Mouse (Mus musculus) spleen, adult 12 weeks (tissue): ENCODE measurements around the gene Tmem14c.
"Not testable (repeated sequence)": the region's sequence is repeated elsewhere in the genome, so short reads cannot be mapped to it uniquely, and the experiment has no call there.

ENCODE experiments used
- DNase-seq: peaks from one replicate; pipeline ENCODE4 v3.0.0; 2022; ENCODE audit warnings: low spot score

Gene Tmem14c

GRCm38 (mm10) chr13:41015829-41016634, at the start of gene Tmem14c:
Gene Tmem14c, plus strand, starts transcription at chr13:41016292.
- DNase-seq = peak; percentile 88

GRCm38 (mm10) chr13:40967609-40968008, 48.5 kb upstream of the Tmem14c start:
- DNase-seq = no peak

GRCm38 (mm10) chr13:40968564-40968963, 47.5 kb upstream of the Tmem14c start:
- no peak for DNase-seq

- no peak for DNase-seq
Measured at GRCm38 (mm10) chr13:40969761-40970390, 46.2 kb upstream of the Tmem14c start.

GRCm38 (mm10) chr13:40971261-40971660, 44.8 kb upstream of the Tmem14c start:
- DNase-seq = no peak

- DNase-seq = no peak
Measured at GRCm38 (mm10) chr13:40971831-40972230, 44.3 kb upstream of the Tmem14c start.

- no peak for DNase-seq
Measured at GRCm38 (mm10) chr13:40972976-40973375, 43.1 kb upstream of the Tmem14c start.

- DNase-seq = peak; percentile 4
Measured at GRCm38 (mm10) chr13:40977609-40978008, 38.5 kb upstream of the Tmem14c start.

GRCm38 (mm10) chr13:40978652-40979051, 37.4 kb upstream of the Tmem14c start:
- no peak for DNase-seq

GRCm38 (mm10) chr13:40979321-40979720, 36.8 kb upstream of the Tmem14c start:
- no peak for DNase-seq

- DNase-seq = no peak
Measured at GRCm38 (mm10) chr13:40982759-40983158, 33.3 kb upstream of the Tmem14c start.

- DNase-seq = no peak
Measured at GRCm38 (mm10) chr13:40986081-40986480, 30.0 kb upstream of the Tmem14c start.

GRCm38 (mm10) chr13:40987608-40988303, 28.3 kb upstream of the Tmem14c start:
- DNase-seq = peak; percentile 13

- DNase-seq = no peak
Measured at GRCm38 (mm10) chr13:40988418-40988817, 27.7 kb upstream of the Tmem14c start.

GRCm38 (mm10) chr13:40994487-40995263, 21.4 kb upstream of the Tmem14c start:
- DNase-seq = no peak

GRCm38 (mm10) chr13:40998537-40998936, 17.6 kb upstream of the Tmem14c start:
- DNase-seq = not testable (repeated sequence)

GRCm38 (mm10) chr13:41000140-41000925, 15.8 kb upstream of the Tmem14c start:
- DNase-seq = no peak

- DNase-seq = peak; percentile 92
Measured at GRCm38 (mm10) chr13:41000926-41001639, 15.0 kb upstream of the Tmem14c start, which contains the start of gene Pak1ip1. Gene Pak1ip1, plus strand, starts transcription at chr13:41001023.

- DNase-seq = no peak
Measured at GRCm38 (mm10) chr13:41002001-41002400, 14.1 kb upstream of the Tmem14c start.

GRCm38 (mm10) chr13:41006244-41006643, 9.8 kb upstream of the Tmem14c start:
- no peak for DNase-seq
